In genomic region chr10:68146842-68147241, GRCm38 (mm10) we compare ENCODE assay signal across 8 mouse cellular contexts.
DNase-seq lines count a peak whose midpoint lies in the region; ATAC-seq lines count a peak whose summit lies in the region.

No protein-coding gene starts in this region.

- peak; percentile 52 for DNase-seq in right cerebral cortex, adult 18-20 months
- no peak for DNase-seq in right cerebral cortex, postnatal 14 days
- peak; percentile 68 for DNase-seq in embryo, embryonic 10 days (ENCODE audit: low spot score)
- peak; percentile 69 to 76 for DNase-seq in left cerebral cortex, postnatal 25 days (ENCODE audit: low spot score in 2 of 2)
- DNase-seq in retina, postnatal 7 days (ENCODE audit: low read depth, low spot score): peak; percentile 30
- no peak for DNase-seq in urinary bladder, adult 2 months (ENCODE audit: low spot score)

- intact Hi-C loops in left cerebral cortex, postnatal 25 days (cut with DNase I): loop anchor here (2.0 to 5.0 kb wide), 3 partner anchors 130 to 285 kb away; partner anchors contain the start of gene Arid5b

- ATAC-seq in activated CD4-positive, CD25-positive, alpha-beta regulatory T cell, adult 4 months: peak; percentile 71
- ATAC-seq in hematopoietic stem cell, adult 5-6 weeks (replicated peaks in 1 of 2; ENCODE audit: insufficient read depth in 1 of 2, low FRiP score in 2 of 2, low TSS enrichment in 1 of 2, low read depth in 1 of 2, poor library complexity in 2 of 2, severe bottlenecking in 2 of 2): peak; percentile 73 to 80

Comparison
In these comparisons a context has a peak if more than half of its experiments do, and no peak if none do; other contexts are left out.
1. DNase-seq: peak in right cerebral cortex, adult 18-20 months (single experiment), embryo, embryonic 10 days (single experiment), left cerebral cortex, postnatal 25 days (2 of 2) and retina, postnatal 7 days (single experiment); none in right cerebral cortex, postnatal 14 days (single experiment) and urinary bladder, adult 2 months (single experiment).